Mouse (Mus musculus) liver, embryonic 12.5 days (tissue): ENCODE results near the gene Panx2. TPM values are rescaled to one million over a fixed set of nuclear protein-coding genes. Genes with fewer than 3 reads are reported as not detected.

ENCODE experiments used
- ATAC-seq: fragments of 200-750 bp; cut with Nextera tagmentation; 2 replicates; pipeline ENCODE4 v1.8.0; 2017; ENCODE audit warnings: moderate number of reproducible peaks, mild to moderate bottlenecking, moderate library complexity
- H3K27ac ChIP-seq: fragments of 300-500 bp; sonication (generic); 2 replicates; pipeline ENCODE4 v1.5.1; 2016; ENCODE audit warnings: mild to moderate bottlenecking
- H3K27me3 ChIP-seq: fragments of 300-500 bp; sonication (generic); replicated peaks from 2 replicates; pipeline ENCODE4 v1.6.1; 2016; ENCODE audit warnings: mild to moderate bottlenecking, moderate library complexity
- H3K36me3 ChIP-seq: fragments of 300-500 bp; sonication (generic); 2 replicates; pipeline ENCODE4 v1.6.1; 2016; ENCODE audit warnings: mild to moderate bottlenecking, moderate library complexity
- H3K4me1 ChIP-seq: fragments of 300-500 bp; sonication (generic); 2 replicates; pipeline ENCODE4 v1.6.1; 2016
- H3K4me2 ChIP-seq: fragments of 300-500 bp; sonication (generic); 2 replicates; pipeline ENCODE4 v1.6.1; 2016; ENCODE audit warnings: mild to moderate bottlenecking, moderate library complexity
- H3K4me3 ChIP-seq: fragments of 300-500 bp; sonication (generic); 2 replicates; pipeline ENCODE4 v1.5.1; 2016; ENCODE audit warnings: mild to moderate bottlenecking, moderate library complexity
- H3K9ac ChIP-seq: fragments of 300-500 bp; sonication (generic); 2 replicates; pipeline ENCODE4 v1.6.1; 2016; ENCODE audit warnings: mild to moderate bottlenecking, moderate library complexity
- H3K9me3 ChIP-seq: fragments of 300-500 bp; sonication (generic); replicated peaks from 2 replicates; pipeline ENCODE4 v1.6.1; 2016; ENCODE audit warnings: mild to moderate bottlenecking, moderate library complexity
- WGBS: fragments of 180-500 bp; shearing (Covaris S2); methylation state at CpG from one replicate; pipeline ENCODE4 v1.1.7; 2016; ENCODE audit not compliant: insufficient replicate concordance; 5-methylcytosine and 5-hydroxymethylcytosine counted together
- polyA plus RNA-seq: library from polyadenylated mRNA; unstranded; fragments of >200 nt; fragmentation: Nextera tagmentation; extraction: Ambion mirVana; gene quantifications from 2 replicates; pipeline ENCODE4 v1.2.1, GENCODE M21; 2016

The Panx2 gene
- polyA plus RNA-seq, 1 experiment from 2014 or later = not detected

DNA sequence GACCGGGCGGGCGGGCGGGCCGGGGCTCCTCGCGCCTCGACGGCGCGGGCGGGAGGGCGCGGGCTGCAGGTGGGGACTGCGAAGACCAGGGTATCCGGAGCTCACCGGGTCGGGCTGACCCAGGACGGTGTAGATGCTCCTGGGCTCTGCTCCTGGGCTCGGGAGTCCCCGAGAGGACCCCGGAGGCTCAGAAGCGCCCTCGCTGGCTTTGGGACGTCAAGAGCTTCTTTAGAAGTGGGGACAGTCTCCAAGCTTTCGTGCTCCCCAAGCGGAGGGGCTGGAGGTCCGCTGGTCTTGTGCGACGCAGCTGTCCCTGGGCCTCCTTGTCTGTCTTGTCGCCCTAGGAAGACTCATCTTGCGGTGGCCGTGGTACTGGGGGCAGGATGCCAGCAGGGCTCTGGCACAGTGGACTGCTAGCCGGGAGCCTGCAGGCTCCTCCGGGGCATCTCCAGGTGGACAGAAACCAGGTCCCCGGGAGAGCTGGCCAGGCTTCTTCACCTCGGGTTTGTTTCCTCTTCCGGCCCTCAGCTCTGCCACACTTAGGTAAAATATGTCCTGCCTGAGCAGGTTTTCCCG, 16.7 kb downstream of the Panx2 start:
- Histone ChIP-seq H3K36me3 (peaks cover 9% of the 10 kb centered on the region; the same call in 1 of the 2 replicates), H3K27me3 (peaks cover 28% of the 10 kb centered on the region), H3K4me2 (peak overlapping the region; percentile 98), H3K4me3 (peak overlapping the region; percentile 77), H3K4me1 (peaks cover 40% of the 10 kb centered on the region), H3K27ac (peak overlapping the region; percentile 77), H3K9ac (peak overlapping the region; percentile 86), H3K9me3 (no peaks in the 10 kb centered on the region)
- ATAC-seq = peak; percentile 39
- 2% methylated on average over 33 of the region's 39 CpGs for WGBS

GRCm38 (mm10) chr15:89078208-89078836, 18.8 kb downstream of the Panx2 start:
- peak overlapping the region; percentile 98 for H3K4me2 ChIP-seq
- H3K9me3 ChIP-seq = no peaks in the 10 kb centered on the region
- H3K27ac ChIP-seq = no peak overlapping the region
- WGBS = 40% methylated on average over 9 of the region's 9 CpGs
- H3K27me3 ChIP-seq = peaks cover 12% of the 10 kb centered on the region
- peak overlapping the region; percentile 31; the same call in 1 of the 2 replicates for H3K9ac ChIP-seq
- H3K4me3 ChIP-seq = peak overlapping the region; percentile 22; the same call in 1 of the 2 replicates
- peak; percentile 21; the same call in 1 of the 2 replicates for ATAC-seq
- peaks cover 40% of the 10 kb centered on the region for H3K4me1 ChIP-seq
- H3K36me3 ChIP-seq = peaks cover 27% of the 10 kb centered on the region

DNA sequence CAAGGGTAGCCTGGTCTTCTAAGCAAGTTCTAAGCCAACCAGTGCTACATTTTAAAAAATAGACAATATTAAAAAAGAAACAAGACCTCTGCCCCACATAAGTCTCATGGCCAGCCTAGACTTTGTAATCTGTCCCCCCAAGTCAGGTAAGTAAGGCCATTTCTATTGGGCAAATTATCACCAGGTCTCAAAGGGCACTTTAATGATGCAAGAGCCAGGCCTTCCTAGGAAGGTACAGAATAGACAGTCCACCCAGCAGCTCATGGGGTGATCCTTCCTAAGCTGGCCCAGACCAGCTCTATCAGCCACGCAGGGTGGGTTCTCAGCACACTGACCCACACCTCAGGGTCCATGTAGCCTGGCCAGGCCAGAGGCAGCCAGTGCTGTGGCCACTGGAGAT, 24.4 kb downstream of the Panx2 start:
- Histone ChIP-seq H3K9me3 (no peaks in the 10 kb centered on the region), H3K4me2 (no peak overlapping the region), H3K4me1 (peaks cover 11% of the 10 kb centered on the region), H3K36me3 (peaks cover 66% of the 10 kb centered on the region), H3K27ac (no peak overlapping the region), H3K27me3 (no peaks in the 10 kb centered on the region), H3K4me3 (no peak overlapping the region), H3K9ac (no peak overlapping the region)
- WGBS = 86% methylated on average over 1 of the region's 1 CpGs
- no peak for ATAC-seq

- Histone ChIP-seq H3K4me1 (peaks cover 16% of the 10 kb centered on the region), H3K27me3 (no peaks in the 10 kb centered on the region), H3K9ac (no peak overlapping the region), H3K36me3 (peaks cover 60% of the 10 kb centered on the region), H3K4me3 (no peak overlapping the region), H3K27ac (no peak overlapping the region), H3K4me2 (no peak overlapping the region), H3K9me3 (no peaks in the 10 kb centered on the region)
- no peak for ATAC-seq
- 81% methylated on average over 2 of the region's 2 CpGs for WGBS
These were observed 25.3 kb downstream of the Panx2 start for GRCm38 (mm10) chr15:89084826-89085225.

DNA sequence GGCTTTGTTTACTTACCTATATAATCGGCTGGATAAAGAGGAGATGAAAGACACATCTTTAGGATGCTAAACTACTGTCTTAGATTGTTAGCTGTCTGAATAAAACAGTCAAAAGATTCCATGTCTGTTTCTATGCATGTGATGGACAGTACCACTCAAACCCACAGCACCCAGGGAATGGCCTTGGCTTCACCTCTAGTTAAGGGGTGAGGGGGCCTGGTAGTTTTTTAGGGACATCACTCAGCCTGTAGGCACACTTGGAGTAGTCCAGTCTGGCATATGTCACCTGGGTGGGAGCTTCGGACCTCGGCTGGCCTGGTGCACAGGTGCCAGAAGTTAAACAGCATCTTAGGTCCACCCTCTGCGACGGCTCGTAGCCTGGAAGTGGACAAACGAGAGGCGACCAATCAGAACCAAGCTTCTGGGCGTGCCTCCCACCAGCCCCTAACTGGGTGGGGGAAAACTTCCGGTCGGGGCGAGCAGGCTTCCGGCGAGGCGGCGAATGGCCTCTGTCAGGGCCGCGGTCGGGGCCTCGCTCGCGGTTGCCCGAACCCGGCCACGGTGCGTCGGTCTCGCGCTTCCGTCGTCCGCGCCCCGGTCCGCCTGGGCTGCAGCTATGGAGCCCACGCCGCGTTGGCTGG, 29.2 kb downstream of the Panx2 start, which contains the start of gene Selenoo:
Selenoo (plus strand) TSS at position 478 of the 641 bp plus-strand sequence.
- peaks cover 25% of the 10 kb centered on the region for H3K4me1 ChIP-seq
- WGBS = 2% methylated on average over 38 of the region's 38 CpGs
- peak within 1 kb of the TSS; percentile 99 for H3K4me2 ChIP-seq
- H3K4me3 ChIP-seq = peak within 1 kb of the TSS; percentile 99
- peaks cover 53% of the 10 kb centered on the region for H3K36me3 ChIP-seq
- H3K27me3 ChIP-seq = no peaks in the 10 kb centered on the region
- H3K9me3 ChIP-seq = no peaks in the 10 kb centered on the region
- peak within 1 kb of the TSS; percentile 83 for H3K27ac ChIP-seq
- H3K9ac ChIP-seq = peak within 1 kb of the TSS; percentile 98
- peak; percentile 94 for ATAC-seq

GRCm38 (mm10) chr15:89089248-89090051, 29.9 kb downstream of the Panx2 start:
- Histone ChIP-seq H3K4me3 (peak overlapping the region; percentile 99), H3K36me3 (peaks cover 53% of the 10 kb centered on the region), H3K27me3 (no peaks in the 10 kb centered on the region), H3K9ac (peak overlapping the region; percentile 98), H3K4me1 (peaks cover 25% of the 10 kb centered on the region), H3K9me3 (no peaks in the 10 kb centered on the region), H3K27ac (peak overlapping the region; percentile 83), H3K4me2 (peak overlapping the region; percentile 99)
- peak; percentile 71 for ATAC-seq
- WGBS = 2% methylated on average over 67 of the region's 68 CpGs

GRCm38 (mm10) chr15:89090662-89091061, 31.1 kb downstream of the Panx2 start:
- H3K4me3 ChIP-seq = peak overlapping the region; percentile 99; the same call in 1 of the 2 replicates
- no peak overlapping the region for H3K27ac ChIP-seq
- no peaks in the 10 kb centered on the region for H3K9me3 ChIP-seq
- H3K4me2 ChIP-seq = peak overlapping the region; percentile 99; the same call in 1 of the 2 replicates
- H3K4me1 ChIP-seq = peaks cover 25% of the 10 kb centered on the region
- WGBS = 83% methylated on average over 4 of the region's 4 CpGs
- H3K36me3 ChIP-seq = peaks cover 53% of the 10 kb centered on the region
- ATAC-seq = no peak
- no peaks in the 10 kb centered on the region for H3K27me3 ChIP-seq
- no peak overlapping the region for H3K9ac ChIP-seq

DNA sequence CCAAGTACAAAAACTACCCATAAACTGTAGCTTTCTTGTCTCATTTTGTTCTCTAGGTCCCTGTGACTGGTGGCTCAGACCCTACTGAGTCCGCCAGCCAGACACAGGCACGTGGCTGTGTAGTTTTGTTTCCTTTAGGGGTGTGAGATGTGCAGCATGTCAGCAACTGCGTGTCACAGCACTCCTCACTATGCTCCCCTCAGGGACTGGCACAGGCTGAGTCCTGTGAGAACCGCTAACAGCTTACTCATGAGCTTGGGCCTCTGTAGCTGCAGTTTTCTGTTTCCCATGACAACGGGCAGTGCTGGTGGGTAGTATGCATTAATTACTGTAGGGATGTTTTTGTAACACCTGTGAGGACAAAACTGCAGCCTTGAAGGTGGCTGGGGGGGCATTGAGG, 32.6 kb downstream of the Panx2 start:
- WGBS = 78% methylated on average over 5 of the region's 5 CpGs
- ATAC-seq = no peak
- peaks cover 53% of the 10 kb centered on the region for H3K36me3 ChIP-seq
- H3K9me3 ChIP-seq = no peaks in the 10 kb centered on the region
- no peak overlapping the region for H3K27ac ChIP-seq
- H3K27me3 ChIP-seq = no peaks in the 10 kb centered on the region
- no peak overlapping the region for H3K4me2 ChIP-seq
- no peak overlapping the region for H3K4me3 ChIP-seq
- H3K4me1 ChIP-seq = peaks cover 25% of the 10 kb centered on the region
- no peak overlapping the region for H3K9ac ChIP-seq

- peaks cover 100% of the 10 kb centered on the region for H3K36me3 ChIP-seq
- no peak for ATAC-seq
- WGBS = 80% methylated on average over 5 of the region's 5 CpGs
These were observed 37.9 kb downstream of the Panx2 start for GRCm38 (mm10) chr15:89097450-89097849.

GRCm38 (mm10) chr15:89098616-89099015, 39.1 kb downstream of the Panx2 start:
- no peak overlapping the region for H3K9ac ChIP-seq
- H3K27me3 ChIP-seq = no peaks in the 10 kb centered on the region
- no peak for ATAC-seq
- no peak overlapping the region for H3K4me2 ChIP-seq
- no peak overlapping the region for H3K4me3 ChIP-seq
- H3K9me3 ChIP-seq = no peaks in the 10 kb centered on the region
- H3K4me1 ChIP-seq = no peaks in the 10 kb centered on the region
- H3K36me3 ChIP-seq = peaks cover 100% of the 10 kb centered on the region
- H3K27ac ChIP-seq = no peak overlapping the region
- 86% methylated on average over 7 of the region's 7 CpGs for WGBS

More at GRCm38 (mm10) chr15:89097450-89097849, 37.9 kb downstream of the Panx2 start:
- Histone ChIP-seq H3K4me2 (no peak overlapping the region), H3K27me3 (no peaks in the 10 kb centered on the region), H3K4me3 (no peak overlapping the region), H3K27ac (no peak overlapping the region), H3K4me1 (no peaks in the 10 kb centered on the region), H3K9ac (no peak overlapping the region), H3K9me3 (no peaks in the 10 kb centered on the region)

DNA sequence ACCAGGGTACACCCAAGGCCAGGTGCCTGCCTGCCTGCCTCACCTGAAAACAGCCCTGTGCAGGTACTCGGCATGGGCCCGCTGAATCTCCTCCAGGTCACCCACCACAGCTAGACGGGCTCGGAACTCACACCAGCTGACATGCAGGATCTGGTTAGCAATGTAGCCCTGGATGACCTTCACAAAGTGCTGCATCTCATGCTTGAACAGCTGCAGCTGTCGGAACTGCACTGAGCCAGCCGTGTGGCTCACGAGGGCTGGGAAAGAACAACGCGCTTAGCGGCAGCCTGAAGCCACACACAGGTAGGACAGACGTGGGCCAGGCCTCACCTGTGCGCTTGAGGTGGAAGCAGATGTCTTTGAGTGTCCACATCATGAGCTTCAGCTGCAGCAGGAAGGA, 41.3 kb downstream of the Panx2 start:
- no peaks in the 10 kb centered on the region for H3K4me1 ChIP-seq
- no peak overlapping the region for H3K9ac ChIP-seq
- no peak overlapping the region for H3K27ac ChIP-seq
- H3K9me3 ChIP-seq = no peaks in the 10 kb centered on the region
- no peak overlapping the region for H3K4me3 ChIP-seq
- no peak for ATAC-seq
- no peak overlapping the region for H3K4me2 ChIP-seq
- WGBS = 90% methylated on average over 12 of the region's 12 CpGs
- H3K27me3 ChIP-seq = no peaks in the 10 kb centered on the region
- H3K36me3 ChIP-seq = peaks cover 100% of the 10 kb centered on the region
